8 mouse cellular contexts compared by ENCODE assay signal in genomic region chr14:55783958-55784235, GRCm38 (mm10). TPM values are rescaled to one million over a fixed set of nuclear protein-coding genes. Genes with fewer than 3 reads are reported as not detected.
DNase-seq lines count a peak whose midpoint lies in the region; ATAC-seq and TF ChIP-seq lines count a peak whose summit lies in the region.

Adcy4 (minus strand) TSS chr14:55784095.

- no peaks in the 10 kb centered on the region for H3K9me3 ChIP-seq in embryonic facial prominence, embryonic 15.5 days (replicated peaks)
- H3K9me3 ChIP-seq in limb, embryonic 12.5 days = no peaks in the 10 kb centered on the region
- H3K9me3 ChIP-seq in midbrain, postnatal 0 days (ENCODE audit: low read length) = no peaks in the 10 kb centered on the region

- intact Hi-C loops in gastrocnemius, adult 2 months (cut with DNase I) = loop anchor here (2.0 kb wide), 1 partner anchor 39 kb away; the partner anchor contains the start of gene Nfatc4
- intact Hi-C loops in heart, postnatal 14 days (cut with DNase I) = loop anchor here (2.0 kb wide), 2 partner anchors 39 to 81 kb away; partner anchors contain the start of gene Nfatc4

- no peak for ATAC-seq in embryonic facial prominence, embryonic 15.5 days (ENCODE audit: insufficient number of reproducible peaks, low FRiP score, low TSS enrichment, low read depth)
- ATAC-seq in limb, embryonic 12.5 days (ENCODE audit: insufficient number of reproducible peaks, insufficient read depth, low FRiP score, low TSS enrichment, low read depth) = no peak
- ATAC-seq in midbrain, postnatal 0 days (ENCODE audit: low FRiP score) = no peak

- peaks cover 26% of the 10 kb centered on the region for H3K27me3 ChIP-seq in embryonic facial prominence, embryonic 15.5 days
- peaks cover 66% of the 10 kb centered on the region for H3K27me3 ChIP-seq in limb, embryonic 12.5 days
- H3K27me3 ChIP-seq in midbrain, postnatal 0 days (ENCODE audit: insufficient read depth, low read length) = peaks cover 61% of the 10 kb centered on the region

- no peak for TF ChIP-seq CTCF in gastrocnemius, adult 2 months (IDR thresholded peaks at IDR 0.05)
- no peak for TF ChIP-seq CTCF in midbrain, postnatal 0 days (IDR thresholded peaks at IDR 0.05)

- peaks cover 41% of the 10 kb centered on the region for H3K4me1 ChIP-seq in embryonic facial prominence, embryonic 15.5 days
- H3K4me1 ChIP-seq in limb, embryonic 12.5 days (replicated peaks) = peaks cover 33% of the 10 kb centered on the region
- 0 out of 2 replicates have a peak, but pooled peaks cover 2% of the 10 kb centered on the region for H3K4me1 ChIP-seq in midbrain, postnatal 0 days (ENCODE audit: insufficient read depth, low read length)

- 4% methylated on average over 13 of the region's 13 CpGs for WGBS in embryonic facial prominence, embryonic 15.5 days
- 3% methylated on average over 13 of the region's 13 CpGs for WGBS in limb, embryonic 12.5 days
- 2% methylated on average over 13 of the region's 13 CpGs for WGBS in midbrain, postnatal 0 days

- peak within 1 kb of the TSS; percentile 87 for H3K27ac ChIP-seq in gastrocnemius, adult 2 months
- H3K27ac ChIP-seq in embryonic facial prominence, embryonic 15.5 days (replicated peaks) = peak within 1 kb of the TSS; percentile 88
- H3K27ac ChIP-seq in limb, embryonic 12.5 days = peak within 1 kb of the TSS; percentile 80
- H3K27ac ChIP-seq in midbrain, postnatal 0 days (ENCODE audit: low read depth, low read length) = no peak within 1 kb of the TSS

- no peaks in the 10 kb centered on the region for H3K36me3 ChIP-seq in embryonic facial prominence, embryonic 15.5 days
- H3K36me3 ChIP-seq in limb, embryonic 12.5 days = peaks cover 5% of the 10 kb centered on the region; the same call in 1 of the 2 replicates
- no peaks in the 10 kb centered on the region for H3K36me3 ChIP-seq in midbrain, postnatal 0 days (ENCODE audit: insufficient read depth, low read length)

- peak within 1 kb of the TSS; percentile 35 for H3K9ac ChIP-seq in embryonic facial prominence, embryonic 15.5 days
- H3K9ac ChIP-seq in limb, embryonic 12.5 days (replicated peaks) = peak within 1 kb of the TSS; percentile 65
- H3K9ac ChIP-seq in midbrain, postnatal 0 days (replicated peaks; ENCODE audit: low read length, poor library complexity, severe bottlenecking) = no peak within 1 kb of the TSS

- peak; percentile 51 for DNase-seq in gastrocnemius, adult 2 months
- no peak for DNase-seq in gastrocnemius, adult 8-10 months (ENCODE audit: low spot score in 2 of 2)
- peak; percentile 40 to 56 for DNase-seq in heart, postnatal 14 days
- DNase-seq in midbrain, postnatal 0 days (ENCODE audit: low spot score) = no peak
- DNase-seq in right cerebral cortex, adult 18-20 months = no peak
- DNase-seq in natural killer cell, adult 2 months (ENCODE audit: low spot score in 2 of 2) = no peak

- H3K4me3 ChIP-seq in gastrocnemius, adult 2 months = peak within 1 kb of the TSS; percentile 81
- H3K4me3 ChIP-seq in embryonic facial prominence, embryonic 15.5 days (replicated peaks) = peak within 1 kb of the TSS; percentile 48
- peak within 1 kb of the TSS; percentile 54 for H3K4me3 ChIP-seq in limb, embryonic 12.5 days (replicated peaks)
- peak within 1 kb of the TSS; percentile 25 for H3K4me3 ChIP-seq in midbrain, postnatal 0 days (ENCODE audit: low read depth, low read length)

- peak within 1 kb of the TSS; percentile 76 for H3K4me2 ChIP-seq in embryonic facial prominence, embryonic 15.5 days (replicated peaks)
- H3K4me2 ChIP-seq in limb, embryonic 12.5 days = peak within 1 kb of the TSS; percentile 78
- peak within 1 kb of the TSS; percentile 44 for H3K4me2 ChIP-seq in midbrain, postnatal 0 days (ENCODE audit: low read depth, low read length, poor library complexity, severe bottlenecking)

RNA-seq across cellular contexts. Expression of gene Adcy4, which starts in this region (rescaled TPM):
- 10 to 100 TPM in 1 of 2 experiments, 1 to 10 TPM in 1; 6.8 to 10.1 TPM for total RNA-seq in gastrocnemius, adult 2 months (2021)
- total RNA-seq in gastrocnemius, adult 8-10 months (2022) = 1 to 10 TPM; 3.4 to 7.1 (median 3.6) TPM
- 17.4 and 22.2 TPM in 2 replicates for polyA plus RNA-seq in embryonic facial prominence, embryonic 15.5 days (2015; fragmentation: Nextera tagmentation; extraction: Ambion mirVana)
- total RNA-seq in heart, postnatal 14 days (2021) = 10 to 100 TPM; 19.8 to 21.1 TPM
- 17.7 and 19.9 TPM in 2 replicates for polyA plus RNA-seq in limb, embryonic 12.5 days (2016; fragmentation: Nextera tagmentation; extraction: Ambion mirVana)
- 3.6 and 4.0 TPM in 2 replicates for total RNA-seq in midbrain, postnatal 0 days (2014; rRNA removed)
- 1.7 TPM in 2 replicates for polyA plus RNA-seq in midbrain, postnatal 0 days (2015; fragmentation: Nextera tagmentation; extraction: Ambion mirVana)

Comparison
In these comparisons a context has a peak if more than half of its experiments do, and no peak if none do; other contexts are left out.
1. DNase-seq: peak in gastrocnemius, adult 2 months (single experiment) and heart, postnatal 14 days (2 of 2); none in gastrocnemius, adult 8-10 months (0 of 2), midbrain, postnatal 0 days (single experiment), right cerebral cortex, adult 18-20 months (single experiment) and natural killer cell, adult 2 months (0 of 2).
2. H3K4me3 ChIP-seq: peak in every context shown above with its lines; median percentile 81 in gastrocnemius, adult 2 months; 54 in limb, embryonic 12.5 days; 48 in embryonic facial prominence, embryonic 15.5 days; 25 in midbrain, postnatal 0 days.
3. Peak in every context shown above with its lines, with median percentiles within 50 percentile points of each other: H3K4me2 ChIP-seq.